Mouse (Mus musculus): ENCODE measurements around the gene Cmtr1.

Cmtr1 gene

DNA sequence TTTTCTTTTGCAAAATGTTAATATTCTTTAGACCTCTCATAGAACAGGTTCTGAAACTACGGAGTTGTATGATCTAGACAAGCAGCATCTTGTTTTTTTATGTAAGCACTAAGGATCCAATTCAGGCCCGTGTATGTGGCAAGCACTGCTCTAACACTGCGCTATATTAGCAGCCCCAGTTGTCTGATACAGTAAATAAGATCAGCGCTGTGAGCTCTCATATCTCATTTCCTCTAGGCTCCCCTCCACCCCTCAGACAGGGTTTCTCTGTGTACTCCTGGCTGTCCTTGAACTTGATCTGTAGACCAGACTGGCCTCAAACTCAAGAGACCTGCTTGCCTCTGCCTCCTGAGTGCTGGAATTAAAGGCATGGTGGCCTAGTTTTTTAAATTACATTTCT, 8.6 kb downstream of the Cmtr1 start:
- DNase-seq (ENCODE audit: low spot score) = no peak

DNA sequence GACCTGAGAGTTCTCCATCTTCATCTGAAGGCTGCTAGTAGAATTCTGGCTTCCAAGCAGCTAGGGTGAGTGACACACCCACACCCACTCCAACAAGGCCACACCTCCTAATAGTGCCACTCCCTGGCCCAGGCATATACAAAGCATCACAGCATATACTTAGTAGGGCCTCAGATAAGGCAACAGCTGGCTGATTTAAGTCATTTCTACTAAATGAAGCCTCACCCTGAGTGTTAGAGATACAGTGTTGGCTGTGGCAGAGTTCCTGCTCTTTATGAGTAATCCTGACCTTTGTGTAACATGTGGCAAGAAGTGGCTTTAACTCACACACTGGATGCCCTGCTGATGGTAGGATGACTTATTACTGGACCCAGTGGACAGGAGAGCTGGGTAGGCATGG, 9.5 kb downstream of the Cmtr1 start:
- no peak for DNase-seq (ENCODE audit: low spot score)

DNA sequence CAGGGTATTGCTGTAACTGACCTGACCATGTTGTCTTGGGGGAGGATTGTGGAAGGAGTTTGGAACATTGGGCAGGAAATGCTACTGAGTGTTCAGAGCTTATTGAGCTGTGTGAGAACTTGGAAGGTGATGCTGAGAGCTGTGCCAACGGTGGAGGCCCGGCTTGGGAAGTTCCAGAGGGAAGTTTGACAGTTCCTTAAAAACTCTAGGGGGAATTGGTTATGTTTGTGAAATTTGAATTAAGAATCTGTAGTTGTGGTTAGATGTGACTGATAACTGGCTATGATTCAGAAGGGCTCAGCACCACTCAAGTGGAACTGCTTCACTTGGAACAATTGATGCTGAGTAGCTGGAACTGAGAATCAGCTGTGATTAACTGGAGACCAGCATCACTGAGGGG, 10.6 kb downstream of the Cmtr1 start:
- DNase-seq (ENCODE audit: low spot score) = no peak

GRCm38 (mm10) chr17:29673325-29673724, 12.9 kb downstream of the Cmtr1 start:
- DNase-seq (ENCODE audit: low spot score) = no peak

- no peak for DNase-seq (ENCODE audit: low spot score)
These were observed 18.1 kb downstream of the Cmtr1 start for GRCm38 (mm10) chr17:29678526-29678925.

DNA sequence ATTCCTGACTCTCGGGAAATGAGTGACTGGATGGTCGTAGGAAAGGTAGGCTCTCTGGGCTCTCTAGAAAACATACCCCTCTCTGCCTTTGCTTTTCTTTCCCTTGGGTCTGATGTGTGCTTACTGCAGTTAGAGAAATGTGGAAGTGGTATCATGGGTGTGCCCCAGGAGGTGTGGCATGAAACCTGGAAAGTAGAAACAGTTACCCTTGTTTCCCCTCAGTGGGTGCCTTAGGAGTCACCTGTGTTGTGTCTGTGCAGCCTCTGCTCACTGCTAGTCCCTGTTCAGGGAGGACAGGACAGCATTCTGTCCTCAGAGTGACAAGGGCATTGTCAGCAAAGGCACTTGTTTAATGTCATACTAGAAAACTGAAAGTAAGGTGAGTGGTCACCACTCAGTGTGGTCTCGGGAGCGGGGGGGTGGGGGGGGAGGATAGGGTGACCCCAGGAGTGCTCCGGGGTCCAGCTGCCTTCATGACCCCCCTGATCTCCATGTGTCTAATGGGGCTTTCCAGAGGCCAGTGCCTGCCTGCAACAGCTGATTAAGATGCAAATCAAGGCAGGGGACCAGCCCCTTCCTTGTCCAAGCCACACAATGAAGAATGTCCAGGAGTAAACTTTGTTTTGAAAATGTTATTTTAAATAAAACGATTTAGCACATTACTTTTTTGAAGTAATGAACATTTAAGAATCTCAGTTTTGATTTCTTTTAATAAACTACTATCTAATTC, 18.8 kb downstream of the Cmtr1 start:
- DNase-seq (ENCODE audit: low spot score) = no peak

DNA sequence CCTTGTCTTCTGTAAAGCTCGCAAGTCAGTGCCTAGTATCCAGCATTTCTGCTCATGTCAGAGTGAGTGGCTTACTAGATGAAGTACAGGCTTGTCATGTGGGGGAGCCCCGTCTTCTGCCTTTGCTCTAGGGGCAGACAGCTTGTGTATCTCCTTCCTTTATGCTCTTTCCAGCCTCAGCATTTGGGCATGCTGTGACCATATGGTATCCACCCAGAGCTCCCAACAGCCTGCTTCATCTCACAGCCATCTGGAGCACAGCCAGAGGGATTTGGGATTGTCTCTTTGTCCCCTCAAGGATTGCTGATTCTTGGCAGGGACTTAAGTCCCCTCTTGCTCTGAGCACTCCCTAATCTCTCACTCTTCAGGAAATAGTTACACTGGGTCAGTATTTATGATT, 19.8 kb downstream of the Cmtr1 start:
- DNase-seq (ENCODE audit: low spot score) = no peak

DNA sequence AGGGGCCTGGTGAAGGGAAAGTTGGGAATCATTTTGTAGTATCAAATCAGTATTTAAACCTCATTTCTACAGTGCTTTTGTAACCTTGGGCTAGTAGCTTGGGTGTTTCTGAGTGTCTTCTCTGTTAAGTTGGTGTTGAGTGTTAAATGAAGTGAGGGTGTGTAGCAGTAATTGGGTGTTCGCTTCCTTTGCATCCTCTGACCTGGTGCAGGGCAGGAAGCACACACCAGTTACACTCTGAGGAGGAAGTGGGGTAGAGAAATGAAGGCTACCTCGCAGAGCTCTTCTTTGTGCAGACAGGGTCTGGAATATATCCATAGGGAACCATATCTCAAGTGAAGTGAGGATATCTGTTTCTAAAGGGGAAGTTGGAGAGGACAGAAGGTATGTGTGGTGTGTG, 20.5 kb downstream of the Cmtr1 start:
- DNase-seq (ENCODE audit: low spot score) = no peak

DNA sequence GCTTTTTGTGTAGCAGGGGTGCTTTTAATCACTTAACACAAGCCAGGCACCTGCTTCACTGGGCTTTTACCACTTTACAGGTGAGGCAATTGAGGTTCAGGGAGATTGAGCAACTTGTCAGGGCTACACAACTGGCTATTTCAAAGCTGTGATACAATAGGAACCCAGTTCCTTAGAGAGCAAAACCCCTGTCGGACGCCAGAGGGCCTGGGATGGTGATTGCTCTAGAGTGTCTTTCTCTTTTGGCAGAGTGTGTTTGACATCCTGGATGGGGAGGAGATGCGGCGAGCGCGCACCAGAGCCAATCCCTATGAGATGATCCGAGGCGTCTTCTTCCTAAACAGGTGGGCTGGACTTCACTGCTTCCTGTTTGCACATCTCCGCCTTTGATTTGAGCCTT, 21.3 kb downstream of the Cmtr1 start:
- no peak for DNase-seq (ENCODE audit: low spot score)

DNA sequence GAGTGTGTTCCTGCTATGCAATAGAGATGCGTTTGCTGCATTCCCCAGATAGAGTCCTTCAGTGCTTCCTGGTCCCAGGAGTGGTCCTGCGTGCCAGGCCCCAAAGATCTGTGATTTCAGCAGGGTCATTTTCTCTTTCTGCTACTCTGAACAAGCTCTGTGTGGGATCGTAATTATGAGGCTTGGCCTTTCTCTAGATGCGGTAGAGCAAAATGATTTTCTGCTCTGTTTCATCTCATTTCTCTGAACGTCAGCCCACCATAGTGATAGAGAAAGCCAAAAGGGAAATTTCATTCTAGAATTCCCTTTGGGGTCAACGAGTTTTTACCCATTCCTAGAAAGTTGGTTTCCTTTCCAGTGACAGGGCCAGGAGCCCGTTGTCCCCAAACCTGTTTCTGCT, 21.9 kb downstream of the Cmtr1 start:
- DNase-seq (ENCODE audit: low spot score) = no peak

- DNase-seq (ENCODE audit: low spot score) = no peak
These were observed 22.7 kb downstream of the Cmtr1 start for GRCm38 (mm10) chr17:29683127-29683526.

DNA sequence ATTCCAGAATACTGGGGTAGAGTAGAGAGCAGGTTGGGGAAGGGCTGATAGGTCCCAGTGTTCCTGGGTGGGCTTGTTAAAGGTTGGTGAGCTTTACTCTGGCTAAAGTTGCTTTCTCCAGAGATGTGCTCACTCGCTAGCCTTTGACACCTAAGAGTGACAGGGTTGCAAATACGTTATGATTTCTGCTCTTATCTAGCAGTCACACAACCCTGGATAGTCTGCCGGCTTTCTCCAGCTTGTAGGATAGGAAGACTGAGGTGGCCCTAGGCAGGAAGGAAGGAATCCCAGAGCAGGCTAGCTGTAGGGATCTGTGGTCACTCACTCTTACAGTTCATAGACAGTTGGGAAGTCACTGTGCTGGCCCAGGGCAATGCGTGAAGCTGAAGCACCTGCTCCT, 23.9 kb downstream of the Cmtr1 start:
- no peak for DNase-seq (ENCODE audit: low spot score)

GRCm38 (mm10) chr17:29686771-29687170, 26.4 kb downstream of the Cmtr1 start:
- DNase-seq (ENCODE audit: low spot score) = no peak

- DNase-seq (ENCODE audit: low spot score) = no peak
These were observed 27.0 kb downstream of the Cmtr1 start for GRCm38 (mm10) chr17:29687373-29687772.

- DNase-seq (ENCODE audit: low spot score) = no peak
These were observed 28.2 kb downstream of the Cmtr1 start for GRCm38 (mm10) chr17:29688610-29689009.

DNA sequence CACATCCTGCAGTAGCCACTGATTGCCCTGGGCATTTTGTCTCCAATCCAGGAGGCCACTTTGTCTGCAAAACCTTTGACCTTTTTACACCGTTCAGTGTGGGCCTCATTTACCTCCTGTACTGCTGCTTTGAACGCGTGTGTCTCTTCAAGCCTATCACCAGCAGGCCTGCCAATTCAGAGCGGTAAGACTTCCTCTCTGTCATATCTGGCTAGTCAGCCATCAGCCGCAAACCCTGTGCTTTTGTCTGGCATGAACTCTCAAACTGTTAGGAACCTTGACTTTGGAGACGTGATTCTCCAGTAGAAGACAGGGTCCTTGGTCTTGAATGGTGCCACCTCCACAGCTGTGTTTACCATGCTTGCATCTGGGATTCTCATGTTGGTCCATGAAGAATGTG, 29.9 kb downstream of the Cmtr1 start:
- DNase-seq (ENCODE audit: low spot score) = no peak

GRCm38 (mm10) chr17:29692827-29693226, 32.4 kb downstream of the Cmtr1 start:
- DNase-seq (ENCODE audit: low spot score) = no peak

DNA sequence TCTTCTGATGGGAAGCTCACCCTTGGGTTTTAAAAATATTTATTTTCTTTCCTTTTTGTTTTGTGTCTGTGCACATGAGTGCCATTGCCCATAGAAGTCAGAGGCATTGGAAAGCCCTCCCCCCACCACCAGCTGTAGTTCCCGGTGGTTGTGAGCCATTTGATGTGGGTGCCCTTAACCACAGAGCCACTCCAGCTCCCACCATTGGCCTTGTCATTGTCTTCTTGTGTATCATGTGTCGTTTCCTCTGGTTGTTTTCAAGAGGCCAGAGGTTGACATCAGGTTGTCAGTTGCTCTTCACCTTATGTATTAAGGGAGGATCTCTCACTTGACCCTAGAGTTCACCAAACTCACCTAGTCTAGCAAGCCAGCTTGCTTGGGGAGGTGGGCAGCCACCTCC, 33.2 kb downstream of the Cmtr1 start:
- DNase-seq (ENCODE audit: low spot score) = no peak

DNA sequence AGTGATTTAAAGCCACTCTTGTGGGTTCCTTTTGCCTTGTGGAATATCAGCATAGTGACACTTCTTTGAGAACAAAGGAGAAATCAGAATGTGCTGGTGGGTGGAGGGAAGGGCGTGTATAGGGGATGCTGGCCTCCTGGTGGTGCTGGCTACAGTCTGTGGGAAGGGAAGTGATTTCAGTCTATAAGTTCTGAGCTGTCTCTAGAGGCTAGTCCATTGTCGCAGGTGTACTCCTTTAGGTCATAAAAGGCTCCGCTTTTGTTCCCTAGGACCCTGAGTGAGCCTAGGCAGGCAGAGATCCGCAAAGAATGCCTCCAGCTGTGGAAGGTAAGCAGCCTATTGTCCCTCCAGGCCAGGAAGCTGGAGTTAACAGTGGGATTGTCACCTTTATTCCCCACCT, 34.1 kb downstream of the Cmtr1 start:
- DNase-seq (ENCODE audit: low spot score) = no peak

GRCm38 (mm10) chr17:29696940-29697339, 36.5 kb downstream of the Cmtr1 start:
- no peak for DNase-seq (ENCODE audit: low spot score)

GRCm38 (mm10) chr17:29698421-29698820, 38.0 kb downstream of the Cmtr1 start:
- DNase-seq (ENCODE audit: low spot score) = no peak

GRCm38 (mm10) chr17:29700573-29700972, 40.2 kb downstream of the Cmtr1 start:
- DNase-seq (ENCODE audit: low spot score) = no peak

DNA sequence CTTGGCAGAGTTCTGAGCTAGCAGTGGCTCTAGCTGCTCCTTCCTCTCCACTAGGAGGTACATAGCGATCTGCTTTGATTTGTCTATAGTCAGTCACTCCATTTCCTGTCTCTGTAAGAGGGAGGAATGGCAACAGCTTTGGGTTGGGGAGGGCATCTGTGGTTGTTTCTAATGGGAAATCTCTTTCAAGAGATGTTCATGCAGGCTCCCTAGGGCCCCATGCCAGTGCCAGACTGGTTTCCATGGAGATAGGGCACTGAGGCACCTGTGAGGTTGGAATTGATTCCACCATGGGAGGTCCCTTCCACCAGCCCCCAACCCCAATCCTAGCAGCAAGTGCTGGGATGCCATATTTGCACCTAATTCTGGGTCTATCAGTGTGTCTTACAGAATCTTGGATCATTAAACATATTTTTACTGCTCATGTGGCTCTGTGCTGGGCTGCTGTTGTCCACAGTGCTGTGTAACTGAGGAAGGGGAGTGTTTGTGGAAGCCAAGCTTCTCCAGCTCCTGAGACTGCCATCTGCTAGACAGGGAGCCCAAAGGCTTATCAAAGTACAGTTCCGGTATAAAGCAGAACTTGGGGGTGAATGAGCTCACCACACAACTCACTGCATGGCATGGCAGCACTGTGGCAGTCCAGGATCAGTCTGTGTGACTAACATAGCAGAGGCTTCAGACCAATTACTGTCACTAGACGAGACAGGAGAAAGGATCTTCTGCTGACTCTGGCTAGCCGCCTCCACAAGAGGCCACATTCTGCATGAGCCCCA, 42.7 kb downstream of the Cmtr1 start:
- DNase-seq (ENCODE audit: low spot score) = no peak

GRCm38 (mm10) chr17:29704781-29705180, 44.4 kb downstream of the Cmtr1 start:
- peak; percentile 71 for DNase-seq (ENCODE audit: low spot score)
